Comparison of ENCODE assay signal across 8 mouse cellular contexts in genomic region chr2:50687222-50687621, GRCm38 (mm10).
A peak's percentile ranks its signal among the peaks of the same experiment; 100 is the strongest.
DNase-seq lines count a peak whose midpoint lies in the region; ATAC-seq and TF ChIP-seq lines count a peak whose summit lies in the region.

No protein-coding gene starts in this region.

- peak; percentile 52 for TF ChIP-seq EP300 in stomach, postnatal 0 days (optimal IDR thresholded peaks at IDR 0.05)

- no peaks in the 10 kb centered on the region for H3K36me3 ChIP-seq in heart, embryonic 10.5 days
- H3K36me3 ChIP-seq in limb, embryonic 11.5 days (ENCODE audit: control insufficient read depth, insufficient read depth, low read length): no peaks in the 10 kb centered on the region
- H3K36me3 ChIP-seq in stomach, postnatal 0 days (ENCODE audit: control insufficient read depth, insufficient read depth, low read length): no peaks in the 10 kb centered on the region
- no peaks in the 10 kb centered on the region for H3K36me3 ChIP-seq in forebrain, embryonic 16.5 days (ENCODE audit: control insufficient read depth, insufficient read depth)

- no peaks in the 10 kb centered on the region for H3K27me3 ChIP-seq in heart, embryonic 10.5 days (ENCODE audit: insufficient read depth, poor library complexity, severe bottlenecking)
- no peaks in the 10 kb centered on the region for H3K27me3 ChIP-seq in limb, embryonic 11.5 days (ENCODE audit: control insufficient read depth, insufficient read depth, low read length)
- no peaks in the 10 kb centered on the region for H3K27me3 ChIP-seq in stomach, postnatal 0 days (ENCODE audit: control insufficient read depth, insufficient read depth, low read length)
- H3K27me3 ChIP-seq in forebrain, embryonic 16.5 days (replicated peaks; ENCODE audit: control insufficient read depth, insufficient read depth, low read length): no peaks in the 10 kb centered on the region

- H3K4me1 ChIP-seq in bone marrow macrophage, adult 2 months (ENCODE audit: control insufficient read depth, insufficient read depth, low read length): peaks cover 33% of the 10 kb centered on the region
- peaks cover 12% of the 10 kb centered on the region for H3K4me1 ChIP-seq in heart, embryonic 10.5 days
- H3K4me1 ChIP-seq in limb, embryonic 11.5 days (ENCODE audit: control insufficient read depth, insufficient read depth, low read length): no peaks in the 10 kb centered on the region
- no peaks in the 10 kb centered on the region for H3K4me1 ChIP-seq in stomach, postnatal 0 days (replicated peaks; ENCODE audit: control insufficient read depth, insufficient read depth)
- no peaks in the 10 kb centered on the region for H3K4me1 ChIP-seq in forebrain, embryonic 16.5 days (replicated peaks; ENCODE audit: control insufficient read depth, insufficient read depth, low read length)

- H3K27ac ChIP-seq in bone marrow macrophage, adult 2 months (ENCODE audit: insufficient read depth, low read depth, low read length): peak overlapping the region; percentile 88
- peak overlapping the region; percentile 64; the same call in 1 of the 2 replicates for H3K27ac ChIP-seq in heart, embryonic 10.5 days
- H3K27ac ChIP-seq in limb, embryonic 11.5 days (replicated peaks; ENCODE audit: low read depth, low read length): no peak overlapping the region
- H3K27ac ChIP-seq in stomach, postnatal 0 days (replicated peaks): peak overlapping the region; percentile 76
- H3K27ac ChIP-seq in forebrain, embryonic 16.5 days (ENCODE audit: low read length): no peak overlapping the region

- no peaks in the 10 kb centered on the region for H3K9me3 ChIP-seq in heart, embryonic 10.5 days
- no peaks in the 10 kb centered on the region for H3K9me3 ChIP-seq in limb, embryonic 11.5 days (ENCODE audit: control insufficient read depth, low read length)
- H3K9me3 ChIP-seq in stomach, postnatal 0 days (ENCODE audit: control insufficient read depth, low read length): no peaks in the 10 kb centered on the region
- H3K9me3 ChIP-seq in forebrain, embryonic 16.5 days (ENCODE audit: control insufficient read depth, low read length): no peaks in the 10 kb centered on the region

- DNase-seq in Muller cell, postnatal 12 days (ENCODE audit: inconsistent ontology term): peak; percentile 79
- peak; percentile 86 for DNase-seq in heart, embryonic 10.5 days (ENCODE audit: low spot score)
- peak; percentile 38 for DNase-seq in limb, embryonic 11.5 days (ENCODE audit: low spot score)
- DNase-seq in stomach, postnatal 0 days (ENCODE audit: low spot score): peak; percentile 15
- DNase-seq in left cerebral cortex, postnatal 4 days: no peak
- no peak for DNase-seq in frontal cortex, postnatal 25 days (ENCODE audit: low spot score in 2 of 2)

- no peak overlapping the region for H3K4me3 ChIP-seq in bone marrow macrophage, adult 2 months (ENCODE audit: insufficient read depth, low read length)
- no peak overlapping the region for H3K4me3 ChIP-seq in heart, embryonic 10.5 days
- no peak overlapping the region for H3K4me3 ChIP-seq in limb, embryonic 11.5 days (ENCODE audit: low read depth, low read length)
- H3K4me3 ChIP-seq in stomach, postnatal 0 days (ENCODE audit: low read depth, low read length): no peak overlapping the region
- no peak overlapping the region for H3K4me3 ChIP-seq in forebrain, embryonic 16.5 days (replicated peaks; ENCODE audit: low read length)

- no peak overlapping the region for H3K4me2 ChIP-seq in limb, embryonic 11.5 days (ENCODE audit: low read depth, severe bottlenecking)
- no peak overlapping the region for H3K4me2 ChIP-seq in stomach, postnatal 0 days (replicated peaks; ENCODE audit: low read depth)
- no peak overlapping the region for H3K4me2 ChIP-seq in forebrain, embryonic 16.5 days (ENCODE audit: low read length)

- intact Hi-C loops in left cerebral cortex, postnatal 4 days (cut with DNase I): no loop called here

- TF ChIP-seq POLR2A in bone marrow macrophage, adult 2 months (IDR thresholded peaks at IDR 0.05; ENCODE audit: borderline replicate concordance, low read depth, low read length): no peak

- 17% methylated on average over 5 of the region's 5 CpGs for WGBS in heart, embryonic 10.5 days
- 18% methylated on average over 5 of the region's 5 CpGs for WGBS in limb, embryonic 11.5 days
- WGBS in stomach, postnatal 0 days: 42% methylated on average over 5 of the region's 5 CpGs
- WGBS in forebrain, embryonic 16.5 days: 70% methylated on average over 5 of the region's 5 CpGs

- no peak overlapping the region for H3K9ac ChIP-seq in limb, embryonic 11.5 days (ENCODE audit: low read length)
- H3K9ac ChIP-seq in stomach, postnatal 0 days (ENCODE audit: low read length): no peak overlapping the region
- no peak overlapping the region for H3K9ac ChIP-seq in forebrain, embryonic 16.5 days (replicated peaks; ENCODE audit: low read depth, low read length)

- no peak for ATAC-seq in limb, embryonic 11.5 days (ENCODE audit: insufficient number of reproducible peaks, low FRiP score, low TSS enrichment, low read depth)
- ATAC-seq in stomach, postnatal 0 days (ENCODE audit: low FRiP score, low TSS enrichment): peak; percentile 51; the same call in 1 of the 2 replicates
- no peak for ATAC-seq in forebrain, embryonic 16.5 days

- TF ChIP-seq CTCF in bone marrow macrophage, adult 2 months (IDR thresholded peaks at IDR 0.05; ENCODE audit: low read depth, low read length): no peak
- no peak for TF ChIP-seq CTCF in stomach, postnatal 0 days (IDR thresholded peaks at IDR 0.05; ENCODE audit: low read depth)

Comparison
In these comparisons a context has a peak if more than half of its experiments do, and no peak if none do; other contexts are left out.
1. DNase-seq: peak in Muller cell, postnatal 12 days (single experiment), heart, embryonic 10.5 days (single experiment), limb, embryonic 11.5 days (single experiment) and stomach, postnatal 0 days (single experiment); none in left cerebral cortex, postnatal 4 days (single experiment) and frontal cortex, postnatal 25 days (0 of 2).
2. H3K27ac ChIP-seq: peak in bone marrow macrophage, adult 2 months (single experiment), heart, embryonic 10.5 days (single experiment) and stomach, postnatal 0 days (single experiment); none in limb, embryonic 11.5 days (single experiment) and forebrain, embryonic 16.5 days (single experiment).